Mouse (Mus musculus): ENCODE results near the gene Slc22a15. TPM values are rescaled to one million over a fixed set of nuclear protein-coding genes. Genes with fewer than 3 reads are reported as not detected.

Gene Slc22a15
- polyA plus RNA-seq (2017; shearing (Covaris generic)) = 7.7 TPM

DNA sequence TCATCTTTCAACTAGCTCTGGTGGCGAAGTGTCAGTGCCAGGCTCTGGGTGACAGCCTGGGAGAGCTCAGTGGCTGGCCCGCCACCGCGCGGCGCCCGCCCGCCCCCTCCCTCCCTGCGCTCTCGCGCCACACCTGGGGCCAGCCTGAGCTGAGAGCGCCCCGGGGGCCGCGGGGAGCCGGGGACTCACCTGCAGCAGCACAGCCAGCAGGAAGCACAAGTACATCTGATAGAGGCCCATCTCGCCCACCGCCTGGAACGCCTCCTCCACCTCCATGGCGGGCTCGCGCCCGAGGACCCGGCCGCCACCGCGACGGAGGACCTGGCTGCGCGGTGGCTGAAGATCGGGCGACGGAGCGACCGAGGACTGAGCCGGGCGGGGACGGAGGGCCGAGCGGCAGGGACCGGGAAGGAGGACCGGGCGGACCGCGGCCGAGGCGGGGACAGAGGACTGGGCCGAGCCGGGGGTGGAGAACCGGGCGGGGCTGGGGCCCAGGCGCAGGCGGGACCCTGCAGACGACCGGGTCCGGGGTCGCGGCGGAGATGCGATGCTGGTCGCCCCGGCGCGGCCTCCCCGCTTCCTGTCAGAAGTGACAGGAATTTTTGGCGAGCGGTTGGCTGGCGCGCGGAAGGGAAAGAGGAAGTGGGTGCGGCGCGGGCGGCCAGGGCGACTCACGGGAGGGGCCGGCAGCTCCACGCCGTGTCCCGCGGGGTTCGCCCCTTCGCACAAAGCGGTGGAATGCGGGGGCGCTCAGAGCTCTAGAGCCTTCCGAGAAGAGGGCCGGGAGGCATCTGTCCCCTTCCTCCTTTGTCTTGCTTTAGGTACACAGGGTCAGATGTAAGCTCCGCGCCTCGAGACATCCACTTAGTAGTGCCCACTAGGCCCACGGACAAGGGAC is at the start of gene Slc22a15:
Slc22a15 (minus strand) TSS at position 611 of the 898 bp plus-strand sequence.

DNA sequence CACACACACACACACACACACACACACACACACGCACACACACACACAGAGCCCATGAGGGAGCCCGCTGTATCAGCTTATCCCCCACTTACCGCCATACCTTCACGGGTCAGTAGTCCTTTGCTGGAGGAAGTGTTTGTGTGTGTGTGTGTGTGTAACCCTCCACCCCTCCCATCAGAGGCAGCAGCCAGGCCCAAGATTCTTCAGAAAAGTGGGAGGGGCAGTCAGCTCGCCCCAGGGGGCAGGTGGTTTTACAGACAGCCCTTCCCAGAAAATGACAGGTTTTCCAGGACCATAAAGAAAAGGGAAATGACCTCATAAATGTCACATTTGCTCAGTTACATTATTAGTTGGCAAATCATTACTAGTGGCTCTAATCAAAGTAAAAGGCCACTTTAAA is 75.4 kb downstream of the Slc22a15 start, which contains the start of gene Mab21l3:
Mab21l3 (minus strand) TSS at position 144 of the 400 bp plus-strand sequence.

Other genes starting within 250 kb of the Slc22a15 start
- not detected for gene Mab21l3, start 75.5 kb downstream of the Slc22a15 start, polyA plus RNA-seq (2017; shearing (Covaris generic))
- not detected for gene Nhlh2, start 85.6 kb upstream of the Slc22a15 start, polyA plus RNA-seq (2017; shearing (Covaris generic))
- gene Casq2, start 162.0 kb upstream of the Slc22a15 start, polyA plus RNA-seq (2017; shearing (Covaris generic)) = 0.21 TPM

Measured in effector memory CD4-positive, alpha-beta T cell, adult 7 months (primary cell).